Mouse (Mus musculus) left cerebral cortex, postnatal 10 days (tissue): Measurements from ENCODE around the gene Snd1. TPM values are rescaled to one million over a fixed set of nuclear protein-coding genes. Genes with fewer than 3 reads are reported as not detected.

ENCODE experiments used
- DNase-seq, 2 experiments: peaks; one replicate each; pipeline ENCODE4 v3.0.0; 2021 to 2022; ENCODE audit warnings: low spot score in 2 of 2, mixed read lengths in 1 of 2; ENCODE audit errors: extremely low spot score in 1 of 2
- intact Hi-C: fragments of 180-260 bp; cut with DNase I; formaldehyde crosslinking; loops from one replicate; pipeline ENCODE4 v1.15.1; 2025
- total RNA-seq, 2 experiments: library from RNA; stranded (reverse); gene quantifications; 2 replicates each; pipeline ENCODE4 v1.2.3; 2021

Snd1 gene
- total RNA-seq, 2 experiments from 2014 or later = 109 to 116 TPM

GRCm38 (mm10) chr6:28753681-28754080 is 278.7 kb downstream of the Snd1 start:
- intact Hi-C loops = loop anchor here (5.0 kb wide), 3 partner anchors 46 to 201 kb away; no protein-coding TSS in a partner anchor
- peak in 1 of 2 experiments; percentile 51 for DNase-seq

DNA sequence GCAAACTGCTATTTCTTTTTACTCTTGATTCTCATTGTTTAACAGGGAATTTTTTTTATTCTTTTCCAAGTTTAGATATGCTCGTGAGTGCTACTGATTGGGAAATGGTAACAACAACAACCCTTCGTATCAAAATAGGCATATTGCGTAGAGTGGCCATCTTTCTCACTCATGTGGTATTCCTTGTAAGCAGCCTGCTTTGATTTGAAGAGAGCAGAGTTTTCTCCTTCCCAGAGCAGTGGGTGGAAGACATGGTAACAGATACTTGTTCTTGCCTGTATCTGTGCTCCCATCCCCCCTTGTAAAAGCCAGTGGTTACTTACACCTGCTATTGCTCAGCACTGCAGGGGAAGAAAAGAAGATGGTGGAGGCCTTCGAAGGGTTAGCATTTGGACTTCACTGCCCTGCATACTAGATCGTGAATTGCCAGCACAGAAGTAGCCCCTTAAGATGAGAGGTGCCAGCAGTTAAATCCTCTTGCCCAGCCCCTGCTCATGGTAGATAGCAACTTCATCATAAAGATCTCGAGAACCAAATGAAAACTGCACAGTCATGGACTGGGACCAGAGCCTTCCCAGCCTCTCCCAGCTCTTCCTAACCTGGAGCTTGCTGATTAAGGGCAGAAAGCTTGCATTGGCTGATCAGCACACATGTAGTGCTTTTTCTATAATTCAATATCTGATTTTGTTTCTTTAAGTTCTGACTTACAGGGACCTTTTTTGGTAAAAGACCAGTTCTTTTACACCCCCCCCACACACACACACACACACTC is 279.4 kb downstream of the Snd1 start:
- intact Hi-C loops = loop anchor here (5.0 kb wide), 3 partner anchors 47 to 202 kb away; no protein-coding TSS in a partner anchor
- DNase-seq = peak in 1 of 2 experiments; percentile 45

- DNase-seq = peak; percentile 69 to 79
- intact Hi-C loops = no loop called here
Measured at GRCm38 (mm10) chr6:28756306-28757018, 281.5 kb downstream of the Snd1 start.

- intact Hi-C loops = no loop called here
- no peak for DNase-seq
Measured at GRCm38 (mm10) chr6:28758293-28758692, 283.4 kb downstream of the Snd1 start.

DNA sequence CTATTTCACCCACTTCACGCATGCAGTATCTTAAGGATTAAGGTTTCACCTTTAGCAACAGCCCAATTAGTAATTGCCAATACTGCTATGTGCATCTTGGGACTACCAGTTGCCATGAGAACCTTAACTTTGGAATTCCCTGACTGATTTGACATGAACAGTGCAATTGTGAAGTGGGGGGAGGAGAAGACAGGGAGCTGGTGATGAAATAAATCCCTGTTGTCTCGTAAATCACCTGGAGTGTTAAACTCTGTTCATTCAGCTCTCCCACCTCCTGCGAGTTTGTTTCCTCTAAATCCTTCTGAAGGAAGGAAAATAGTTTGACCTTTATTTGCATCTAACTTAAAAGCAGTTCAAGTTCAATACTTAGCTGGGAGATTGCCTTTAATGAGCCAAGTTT is 286.8 kb downstream of the Snd1 start:
- intact Hi-C loops = no loop called here
- DNase-seq = no peak

DNA sequence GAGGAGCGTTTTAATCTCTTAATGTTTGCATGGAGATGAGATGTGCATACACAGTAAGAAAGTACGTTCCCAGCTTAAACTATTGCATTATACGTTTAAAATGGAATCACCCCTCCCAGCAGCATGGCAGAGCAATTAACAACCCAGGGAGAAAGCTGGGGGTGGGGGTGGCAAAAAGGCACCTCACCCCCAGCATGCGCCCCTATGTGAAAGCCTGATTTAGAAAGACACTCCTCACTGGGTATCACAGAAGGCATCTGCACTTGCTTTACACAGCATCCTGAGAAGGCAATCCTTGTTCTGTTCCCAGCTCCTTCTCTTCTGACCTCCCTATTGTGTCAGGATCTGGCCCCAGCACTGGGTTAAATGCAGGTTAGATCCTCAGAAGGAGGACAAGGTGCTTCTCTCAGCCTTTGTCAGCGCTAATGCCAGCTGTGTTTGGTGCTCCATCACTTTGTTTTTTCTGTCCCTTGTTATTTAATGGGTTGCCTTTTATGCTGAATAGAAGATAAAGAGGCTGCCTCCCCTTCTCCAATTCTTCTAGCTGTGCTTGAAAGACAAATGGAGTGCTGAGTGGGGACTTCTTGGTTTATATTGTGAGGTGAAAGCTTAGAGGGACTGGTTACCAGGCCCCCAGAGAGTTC is 287.3 kb downstream of the Snd1 start:
- DNase-seq = no peak
- intact Hi-C loops = no loop called here

DNA sequence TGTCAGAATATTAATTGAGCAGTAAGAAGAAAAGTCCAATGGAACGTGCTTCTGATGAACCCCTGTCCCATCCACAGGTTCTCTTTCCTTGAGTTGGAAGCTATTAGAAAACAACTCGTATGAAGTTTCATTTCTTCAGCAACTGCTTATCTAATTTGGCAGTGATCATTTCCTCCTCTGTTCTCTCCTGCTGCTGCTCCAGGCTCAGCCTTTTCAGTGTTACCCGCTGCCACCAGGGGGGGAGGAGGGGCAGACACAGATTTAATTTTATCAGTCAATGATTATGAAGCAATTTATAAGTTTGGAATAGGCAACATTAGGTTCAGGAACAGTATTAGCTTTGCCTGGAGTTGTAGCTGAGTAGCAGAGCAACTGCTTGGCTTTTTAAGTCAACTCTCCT is 291.7 kb downstream of the Snd1 start:
- intact Hi-C loops = no loop called here

GRCm38 (mm10) chr6:28767891-28768481 is 293.0 kb downstream of the Snd1 start:
- no peak for DNase-seq
- intact Hi-C loops = no loop called here

More for the DNA sequence above, 291.7 kb downstream of the Snd1 start:
- DNase-seq = no peak

DNA sequence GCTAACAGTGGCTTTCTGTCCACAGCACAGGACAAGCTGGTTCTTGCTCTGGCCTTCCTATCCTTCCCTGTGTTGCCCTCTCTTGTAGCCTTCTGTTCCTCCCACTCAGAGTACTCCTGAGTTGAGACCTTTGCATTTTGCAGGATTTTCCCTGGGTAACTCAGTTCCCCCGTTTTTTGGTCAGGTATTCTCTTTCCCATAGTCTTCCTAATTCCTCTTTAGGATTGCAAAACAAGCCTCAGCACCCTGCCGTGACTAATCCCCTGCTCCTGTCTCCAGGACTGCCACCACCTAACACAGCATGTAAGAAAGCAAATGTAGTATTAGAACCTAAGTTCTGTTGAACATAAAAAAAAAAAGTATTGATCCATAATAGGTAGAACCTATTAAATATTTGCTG is 296.4 kb downstream of the Snd1 start:
- intact Hi-C loops = no loop called here
- no peak for DNase-seq

DNA sequence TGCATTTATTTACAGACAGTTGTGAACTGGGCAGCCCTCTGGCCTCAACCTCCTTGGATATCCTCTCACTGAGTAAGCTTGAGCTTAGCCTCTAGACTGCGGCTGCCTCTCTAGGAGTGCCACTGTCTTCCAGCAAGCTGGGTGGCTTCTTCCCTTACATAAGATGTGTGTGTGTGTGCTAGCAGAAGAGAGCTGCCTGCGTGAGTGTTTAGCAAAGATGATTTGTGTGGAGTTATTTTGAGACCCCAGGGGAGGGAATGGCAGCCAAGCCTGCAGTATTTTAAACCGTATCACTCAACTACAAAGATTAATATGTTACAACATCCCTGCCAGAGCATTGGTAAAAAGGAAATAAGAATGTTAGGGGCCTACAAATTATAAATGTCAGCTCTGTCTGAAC is 306.8 kb downstream of the Snd1 start:
- peak; percentile 25 to 65 for DNase-seq
- intact Hi-C loops = no loop called here

DNA sequence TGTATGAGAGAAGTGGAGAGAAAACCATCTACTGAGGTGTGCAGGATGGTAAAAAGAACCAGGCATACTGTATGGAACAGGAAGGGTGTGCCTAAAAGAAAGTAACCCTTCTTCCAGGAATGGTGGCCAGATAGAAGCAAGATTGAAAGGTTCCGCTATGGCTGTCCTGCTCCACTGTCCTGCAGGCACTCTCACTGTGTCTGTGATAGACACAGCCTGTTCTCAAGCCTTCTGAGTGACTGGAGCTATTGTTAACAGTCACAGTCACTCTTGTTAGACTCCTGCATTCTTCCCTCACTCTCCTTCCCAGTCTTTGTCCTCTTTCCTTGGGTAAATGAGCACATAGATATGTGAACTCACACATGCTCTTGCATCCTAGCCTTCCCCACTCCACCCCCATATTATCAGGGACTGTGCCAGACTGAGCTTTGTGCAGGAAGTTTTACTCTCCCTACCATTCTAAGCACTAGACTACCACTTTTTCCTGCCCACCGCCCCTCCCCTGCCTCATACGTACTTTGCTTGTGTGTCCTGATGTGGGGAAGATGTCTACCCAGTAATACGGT is 308.2 kb downstream of the Snd1 start:
- DNase-seq = no peak
- intact Hi-C loops = no loop called here

GRCm38 (mm10) chr6:28783953-28784352 is 309.0 kb downstream of the Snd1 start:
- DNase-seq = no peak
- intact Hi-C loops = no loop called here

DNA sequence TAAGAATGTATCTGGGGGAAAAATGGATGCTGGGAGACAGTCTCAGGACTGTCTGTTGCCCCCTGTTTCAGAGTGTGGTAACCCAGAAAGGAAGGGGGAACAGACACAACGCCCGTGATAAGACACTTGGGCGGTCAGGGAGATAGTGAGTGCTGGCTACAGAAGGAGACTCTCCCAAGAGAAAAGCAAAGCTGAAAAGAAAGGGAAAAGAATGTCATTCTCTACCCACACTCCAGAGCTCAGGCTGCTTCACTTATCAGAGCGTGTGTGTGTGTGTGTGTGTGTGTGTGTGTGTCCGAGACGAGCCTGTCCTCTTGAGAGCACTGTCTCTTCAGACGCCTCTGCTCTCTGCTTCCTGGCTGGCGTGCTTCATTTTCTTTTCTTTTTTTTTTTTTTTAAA is 310.8 kb downstream of the Snd1 start:
- DNase-seq = no peak
- intact Hi-C loops = no loop called here

- no peak for DNase-seq
- intact Hi-C loops = no loop called here
Measured at GRCm38 (mm10) chr6:28787133-28787532, 312.2 kb downstream of the Snd1 start.

DNA sequence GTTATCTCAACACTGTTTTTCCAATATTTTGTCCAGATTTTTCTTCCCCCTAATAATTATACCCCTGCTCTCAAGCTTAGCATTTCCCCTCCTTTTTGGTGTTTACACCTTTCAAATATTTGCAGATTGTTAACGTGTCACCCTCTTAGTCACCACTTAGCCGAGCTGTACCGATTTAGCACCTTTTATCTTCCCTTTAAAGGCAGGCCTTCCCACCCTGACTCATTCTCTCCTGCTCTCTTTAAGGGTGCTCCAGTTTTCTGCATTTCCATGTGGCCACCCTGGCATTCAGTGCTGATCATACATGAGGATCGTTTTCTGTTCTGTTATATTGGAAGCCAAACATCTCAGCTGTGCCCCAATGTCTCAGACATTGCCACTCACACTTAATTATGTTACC is 314.7 kb downstream of the Snd1 start:
- intact Hi-C loops = no loop called here
- DNase-seq = no peak

DNA sequence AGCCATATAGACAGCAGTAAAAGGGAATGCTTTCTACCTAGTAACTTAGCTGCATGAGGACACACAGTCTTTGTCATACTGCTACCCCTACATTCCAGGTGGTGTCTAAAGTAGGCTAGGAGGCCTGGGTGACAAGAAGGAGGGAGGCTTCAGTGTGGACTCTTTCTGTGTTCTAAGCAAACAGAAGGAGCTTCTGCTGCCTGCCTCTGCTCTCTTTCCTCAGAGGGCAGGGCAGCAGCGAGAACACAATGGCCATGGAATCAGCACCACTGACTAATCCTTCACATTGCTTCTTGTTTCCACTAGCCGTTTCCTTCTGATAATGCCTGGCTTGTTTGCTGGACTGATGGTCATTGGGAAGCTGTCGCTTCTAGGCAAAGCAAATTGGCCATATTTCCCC is 316.2 kb downstream of the Snd1 start:
- intact Hi-C loops = no loop called here
- no peak for DNase-seq

- intact Hi-C loops = no loop called here
Measured at GRCm38 (mm10) chr6:28791809-28792208, 316.9 kb downstream of the Snd1 start.

DNA sequence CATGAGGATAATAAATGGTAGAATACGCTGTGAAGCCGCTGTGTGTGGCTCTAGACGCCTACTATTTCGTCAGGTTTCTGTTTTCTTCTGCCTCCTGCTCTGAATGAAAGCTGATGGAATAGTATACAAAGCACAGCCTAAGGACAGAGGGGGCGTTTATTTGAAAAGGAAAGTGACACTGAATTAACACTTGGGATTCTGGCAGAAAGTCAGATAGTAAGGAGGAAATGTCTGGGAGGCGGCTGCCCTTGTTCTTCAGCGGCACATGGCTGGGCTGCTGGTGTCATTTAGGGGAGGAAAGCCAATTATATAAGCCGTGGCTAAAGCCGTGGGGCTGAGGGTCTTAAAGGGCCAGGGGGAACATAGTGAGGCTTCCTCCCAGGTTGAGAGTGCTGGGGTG is 320.4 kb downstream of the Snd1 start:
- no peak for DNase-seq
- intact Hi-C loops = no loop called here

More at GRCm38 (mm10) chr6:28791809-28792208, 316.9 kb downstream of the Snd1 start:
- no peak for DNase-seq
